Mouse (Mus musculus): Measurements from ENCODE around the gene Olfr1499. TPM values are rescaled to one million over a fixed set of nuclear protein-coding genes. Genes with fewer than 3 reads are reported as not detected.

Olfr1499 gene
- total and polyA plus RNA-seq, 3 experiments = not detected

GRCm38 (mm10) chr19:13777578-13777977, 41.7 kb downstream of the Olfr1499 start, which contains the start of gene Olfr1496:
Gene Olfr1496 (plus strand): TSS chr19:13777878.
- Histone ChIP-seq H3K36me3 (ENCODE audit: control insufficient read depth in 1 of 2, insufficient read depth in 2 of 2, low read length in 2 of 2) (no peaks in the 10 kb centered on the region), H3K9me3 (replicated peaks; ENCODE audit: insufficient read depth, low read length) (no peaks in the 10 kb centered on the region), H3K4me3 (ENCODE audit: control insufficient read depth in 1 of 2, insufficient read depth in 1 of 2, low read depth in 2 of 2, low read length in 2 of 2) (no peak within 1 kb of the TSS), H3K79me2 (ENCODE audit: control insufficient read depth, insufficient read depth, low read length, poor library complexity) (no peaks in the 10 kb centered on the region), H3K27ac (ENCODE audit: control insufficient read depth, low read depth, low read length) (no peak within 1 kb of the TSS), H3K9ac (ENCODE audit: control insufficient read depth, low read depth, low read length, poor library complexity, severe bottlenecking) (no peak within 1 kb of the TSS), H3K27me3 (ENCODE audit: control insufficient read depth in 1 of 2, insufficient read depth in 2 of 2, low read length in 2 of 2) (no peaks in the 10 kb centered on the region), H3K4me1 (ENCODE audit: control insufficient read depth in 1 of 2, insufficient read depth in 2 of 2, low read length in 2 of 2) (no peaks in the 10 kb centered on the region)
- TF ChIP-seq TAL1 (IDR thresholded peaks at IDR 0.05; ENCODE audit: low read length) = no peak
- TF ChIP-seq ELF1 (IDR thresholded peaks at IDR 0.05; ENCODE audit: low read depth, low read length) = no peak
- no peak for TF ChIP-seq USF2 (IDR thresholded peaks at IDR 0.05; ENCODE audit: borderline replicate concordance in 1 of 2, insufficient read depth in 1 of 2, low read depth in 1 of 2, low read length in 2 of 2)
- TF ChIP-seq NELFE (IDR thresholded peaks at IDR 0.05; ENCODE audit: low read depth, low read length) = no peak
- no peak for TF ChIP-seq SIN3A (IDR thresholded peaks at IDR 0.05; ENCODE audit: low read length)
- no peak for TF ChIP-seq KAT2A (conservative IDR thresholded peaks at IDR 0.05; ENCODE audit: low read depth, low read length)
- no peak for TF ChIP-seq HCFC1 (IDR thresholded peaks at IDR 0.05; ENCODE audit: low read depth, low read length)
- DNase-seq (ENCODE audit: low read depth, low spot score) = no peak

GRCm38 (mm10) chr19:13768565-13769276, 50.5 kb downstream of the Olfr1499 start:
- Histone ChIP-seq H3K79me2 (ENCODE audit: control insufficient read depth, insufficient read depth, low read length, poor library complexity) (no peaks in the 10 kb centered on the region), H3K36me3 (ENCODE audit: control insufficient read depth in 1 of 2, insufficient read depth in 2 of 2, low read length in 2 of 2) (no peaks in the 10 kb centered on the region), H3K4me1 (ENCODE audit: control insufficient read depth in 1 of 2, insufficient read depth in 2 of 2, low read length in 2 of 2) (no peaks in the 10 kb centered on the region), H3K9ac (ENCODE audit: control insufficient read depth, low read depth, low read length, poor library complexity, severe bottlenecking) (no peak overlapping the region), H3K9me3 (replicated peaks; ENCODE audit: insufficient read depth, low read length) (no peaks in the 10 kb centered on the region), H3K27ac (ENCODE audit: control insufficient read depth, low read depth, low read length) (no peak overlapping the region), H3K4me3 (ENCODE audit: control insufficient read depth in 1 of 2, insufficient read depth in 1 of 2, low read depth in 2 of 2, low read length in 2 of 2) (no peak overlapping the region), H3K27me3 (ENCODE audit: control insufficient read depth in 1 of 2, insufficient read depth in 2 of 2, low read length in 2 of 2) (no peaks in the 10 kb centered on the region)
- DNase-seq (ENCODE audit: low read depth, low spot score) = no peak
- no peak for TF ChIP-seq MAFK (IDR thresholded peaks at IDR 0.05; ENCODE audit: borderline replicate concordance, low read depth, low read length)
- TF ChIP-seq ZMIZ1 (IDR thresholded peaks at IDR 0.05; ENCODE audit: low read depth, low read length) = no peak
- TF ChIP-seq TBP (IDR thresholded peaks at IDR 0.05; ENCODE audit: low read depth, low read length) = no peak
- TF ChIP-seq MEF2A (IDR thresholded peaks at IDR 0.05; ENCODE audit: extremely low read depth, insufficient replicate concordance, low read depth, low read length, poor library complexity, severe bottlenecking) = no peak
- no peak for TF ChIP-seq JUND (IDR thresholded peaks at IDR 0.05; ENCODE audit: low read depth, low read length)
- no peak for TF ChIP-seq SIN3A (IDR thresholded peaks at IDR 0.05; ENCODE audit: low read length)
- TF ChIP-seq POLR2A (IDR thresholded peaks at IDR 0.05; ENCODE audit: control insufficient read depth in 1 of 2, insufficient read depth in 1 of 2, low read depth in 1 of 2, low read length in 2 of 2, poor library complexity in 1 of 2) = no peak
- no peak for TF ChIP-seq NRF1 (IDR thresholded peaks at IDR 0.05; ENCODE audit: insufficient read depth, low read depth, low read length, poor library complexity, severe bottlenecking)
- TF ChIP-seq POLR2AphosphoS2 (IDR thresholded peaks at IDR 0.05; ENCODE audit: low read length) = no peak
- TF ChIP-seq MAX (IDR thresholded peaks at IDR 0.05; ENCODE audit: low read length) = no peak
- TF ChIP-seq USF2 (IDR thresholded peaks at IDR 0.05; ENCODE audit: borderline replicate concordance in 1 of 2, insufficient read depth in 1 of 2, low read depth in 1 of 2, low read length in 2 of 2) = no peak
- no peak for TF ChIP-seq ELF1 (IDR thresholded peaks at IDR 0.05; ENCODE audit: low read depth, low read length)
